Mouse (Mus musculus): ENCODE results near the gene Mrpl49.

The Mrpl49 gene

GRCm38 (mm10) chr19:6035966-6036585, 21.5 kb downstream of the Mrpl49 start:
- DNase-seq: no peak

- no peak for DNase-seq
Observed at GRCm38 (mm10) chr19:6030520-6031280, 26.9 kb downstream of the Mrpl49 start.

GRCm38 (mm10) chr19:6029426-6029825, 28.2 kb downstream of the Mrpl49 start:
- no peak for DNase-seq

- no peak for DNase-seq
Observed at GRCm38 (mm10) chr19:6028991-6029390, 28.6 kb downstream of the Mrpl49 start.

- no peak for DNase-seq
Observed at GRCm38 (mm10) chr19:6023930-6024329, 33.7 kb downstream of the Mrpl49 start.

- DNase-seq: no peak
Observed at GRCm38 (mm10) chr19:6023059-6023458, 34.5 kb downstream of the Mrpl49 start.

GRCm38 (mm10) chr19:6020276-6020675, 37.3 kb downstream of the Mrpl49 start:
- DNase-seq: no peak

GRCm38 (mm10) chr19:6018142-6019089, 39.2 kb downstream of the Mrpl49 start:
- peak; percentile 88 to 94 for DNase-seq

- DNase-seq: no peak
Observed at GRCm38 (mm10) chr19:6016532-6016931, 41.1 kb downstream of the Mrpl49 start.

- DNase-seq: peak; percentile 76 to 78
Observed at GRCm38 (mm10) chr19:6015511-6016315, 41.9 kb downstream of the Mrpl49 start, which contains the start of gene Capn1. Gene Capn1, minus strand, starts transcription at chr19:6015897.

GRCm38 (mm10) chr19:6014991-6015510, 42.5 kb downstream of the Mrpl49 start:
- peak; percentile 67 to 76 for DNase-seq

GRCm38 (mm10) chr19:6013691-6014090, 43.9 kb downstream of the Mrpl49 start:
- no peak for DNase-seq

- no peak for DNase-seq
Observed at GRCm38 (mm10) chr19:6009137-6009536, 48.4 kb downstream of the Mrpl49 start.

- no peak for DNase-seq
Observed at GRCm38 (mm10) chr19:6007013-6007412, 50.6 kb downstream of the Mrpl49 start.

GRCm38 (mm10) chr19:6005541-6005940, 52.0 kb downstream of the Mrpl49 start:
- no peak for DNase-seq
